ENCODE assay signal across 9 mouse cellular contexts in the genomic region with DNA sequence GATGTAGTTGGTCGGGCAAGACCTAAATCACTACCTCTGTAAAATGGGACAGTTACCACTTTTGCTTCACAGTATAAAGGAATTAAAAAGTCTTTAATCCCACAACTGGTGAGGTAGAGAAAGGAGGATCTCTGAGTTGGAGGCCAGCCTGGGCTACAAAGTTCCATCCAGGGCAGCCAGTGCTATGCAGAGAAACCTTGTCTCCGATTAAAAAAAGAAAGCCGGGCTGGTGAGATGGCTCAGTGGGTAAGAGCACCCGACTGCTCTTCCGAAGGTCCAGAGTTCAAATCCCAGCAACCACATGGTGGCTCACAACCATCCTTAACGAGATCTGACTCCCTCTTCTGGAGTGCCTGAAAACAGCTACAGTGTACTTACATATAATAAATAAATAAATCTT. TPM values are rescaled to one million over a fixed set of nuclear protein-coding genes. Genes with fewer than 3 reads are reported as not detected.
DNase-seq lines count a peak whose midpoint lies in the region; ATAC-seq and TF ChIP-seq lines count a peak whose summit lies in the region.
"Not testable (repeated sequence)": the region's sequence is repeated elsewhere in the genome, so short reads cannot be mapped to it uniquely, and the experiment has no call there.
"Had no signal": no experiment of that assay in that cellular context is flagged by ENCODE, and none has a peak within 500 bp of the region (broad histone marks: within the 10 kb centered on the region; RNA-seq: fewer than 3 reads in every experiment).

No protein-coding gene starts in this region.

- not testable (repeated sequence) for ATAC-seq in heart, embryonic 11.5 days (replicated peaks; ENCODE audit: insufficient number of reproducible peaks, low FRiP score, low TSS enrichment); hindbrain, embryonic 15.5 days (ENCODE audit: low FRiP score, low read depth); liver, embryonic 14.5 days (ENCODE audit: insufficient read depth); midbrain, embryonic 12.5 days (ENCODE audit: low FRiP score, low read depth)

- not testable (repeated sequence) for H3K4me1 ChIP-seq in bone marrow, adult 2 months (ENCODE audit: control insufficient read depth, insufficient read depth, low read length); heart, embryonic 11.5 days (ENCODE audit: control insufficient read depth, insufficient read depth, low read length); midbrain, embryonic 12.5 days
- peaks cover 33% of the 10 kb centered on the region for H3K4me1 ChIP-seq in erythroblast, embryonic 14.5 days (ENCODE audit: control insufficient read depth)
- peaks cover 11% of the 10 kb centered on the region for H3K4me1 ChIP-seq in hindbrain, embryonic 15.5 days (replicated peaks)
- H3K4me1 ChIP-seq in liver, embryonic 14.5 days (replicated peaks; ENCODE audit: control insufficient read depth in 2 of 2, insufficient read depth in 2 of 2, low read length in 1 of 2): peaks cover 3 to 15% of the 10 kb centered on the region in 2 experiments; a peak in 3 of 4 replicates
- peaks cover 10% of the 10 kb centered on the region for H3K4me1 ChIP-seq in olfactory bulb, adult 2 months (ENCODE audit: control insufficient read depth, insufficient read depth, low read length)

- H3K36me3 ChIP-seq in erythroblast, embryonic 14.5 days (ENCODE audit: control insufficient read depth); heart, embryonic 11.5 days (ENCODE audit: control insufficient read depth, insufficient read depth, low read length); hindbrain, embryonic 15.5 days; liver, embryonic 14.5 days (replicated peaks; ENCODE audit: control insufficient read depth, insufficient read depth, low read depth); midbrain, embryonic 12.5 days: not testable (repeated sequence)

- not testable (repeated sequence) for TF ChIP-seq CTCF in bone marrow, adult 2 months (IDR thresholded peaks at IDR 0.05; ENCODE audit: control insufficient read depth, insufficient read depth, low read length); liver, embryonic 14.5 days (IDR thresholded peaks at IDR 0.05; ENCODE audit: low read depth); olfactory bulb, adult 2 months (IDR thresholded peaks at IDR 0.05; ENCODE audit: insufficient read depth, low read depth, low read length)
- 0 out of 2 replicates have a peak, but pooled peaks have one; percentile 3 for TF ChIP-seq CTCF in layer of hippocampus, adult 2 months (conservative IDR thresholded peaks at IDR 0.05)

- not testable (repeated sequence) for TF ChIP-seq EP300 in liver, embryonic 14.5 days (IDR thresholded peaks at IDR 0.05; ENCODE audit: low read depth)

- H3K9ac ChIP-seq in heart, embryonic 11.5 days (ENCODE audit: low read depth, low read length): peak overlapping the region; percentile 73
- H3K9ac ChIP-seq in hindbrain, embryonic 15.5 days: peak overlapping the region; percentile 52
- H3K9ac ChIP-seq in liver, embryonic 14.5 days (replicated peaks): peak overlapping the region; percentile 65; the same call in 1 of the 2 replicates
- H3K9ac ChIP-seq in midbrain, embryonic 12.5 days (replicated peaks): peak overlapping the region; percentile 58; the same call in 1 of the 2 replicates

- H3K27me3 ChIP-seq in erythroblast, embryonic 14.5 days (ENCODE audit: control insufficient read depth); heart, embryonic 11.5 days (ENCODE audit: control insufficient read depth, insufficient read depth, low read length); hindbrain, embryonic 15.5 days; liver, embryonic 14.5 days (ENCODE audit: control insufficient read depth, insufficient read depth, low read length); midbrain, embryonic 12.5 days: not testable (repeated sequence)

- TF ChIP-seq POLR2A in bone marrow, adult 2 months (IDR thresholded peaks at IDR 0.05; ENCODE audit: borderline replicate concordance, control insufficient read depth, low read depth, low read length); olfactory bulb, adult 2 months (IDR thresholded peaks at IDR 0.05; ENCODE audit: insufficient read depth, low read depth, low read length): not testable (repeated sequence)

- peak overlapping the region; percentile 11 for H3K4me3 ChIP-seq in bone marrow, adult 2 months (replicated peaks; ENCODE audit: control insufficient read depth, low read depth, low read length)
- H3K4me3 ChIP-seq in erythroblast, embryonic 14.5 days (replicated peaks): peak overlapping the region; percentile 68
- peak overlapping the region; percentile 53 for H3K4me3 ChIP-seq in heart, embryonic 11.5 days (ENCODE audit: low read depth, low read length)
- peak overlapping the region; percentile 47 for H3K4me3 ChIP-seq in hindbrain, embryonic 15.5 days
- H3K4me3 ChIP-seq in layer of hippocampus, adult 2 months: peak overlapping the region; percentile 61
- H3K4me3 ChIP-seq in liver, embryonic 14.5 days (ENCODE audit: insufficient read depth in 1 of 2, low read depth in 2 of 2, low read length in 2 of 2): peak overlapping the region; percentile 55 to 64; a peak in 2 of 4 replicates
- H3K4me3 ChIP-seq in midbrain, embryonic 12.5 days: peak overlapping the region; percentile 45
- peak overlapping the region; percentile 46; the same call in 1 of the 2 replicates for H3K4me3 ChIP-seq in olfactory bulb, adult 2 months (ENCODE audit: insufficient read depth, low read depth, low read length)

- peak overlapping the region; percentile 76 for H3K4me2 ChIP-seq in heart, embryonic 11.5 days
- peak overlapping the region; percentile 77 for H3K4me2 ChIP-seq in hindbrain, embryonic 15.5 days
- H3K4me2 ChIP-seq in liver, embryonic 14.5 days (ENCODE audit: low read depth): peak overlapping the region; percentile 78
- H3K4me2 ChIP-seq in midbrain, embryonic 12.5 days (replicated peaks): peak overlapping the region; percentile 61

- whole genome bisulfite sequencing in bone marrow, adult 2 months: 55% methylated on average over 6 of the region's 6 CpGs
- WGBS in heart, embryonic 11.5 days (ENCODE audit: insufficient replicate concordance): 35% methylated on average over 6 of the region's 6 CpGs
- WGBS in hindbrain, embryonic 15.5 days: 51% methylated on average over 6 of the region's 6 CpGs
- 38% methylated on average over 6 of the region's 6 CpGs for WGBS in liver, embryonic 14.5 days (ENCODE audit: insufficient replicate concordance)
- 44% methylated on average over 6 of the region's 6 CpGs for WGBS in midbrain, embryonic 12.5 days
- WGBS in olfactory bulb, adult 2 months: 49% methylated on average over 6 of the region's 6 CpGs

- H3K9me3 ChIP-seq in erythroblast, embryonic 14.5 days (ENCODE audit: control insufficient read depth, low read length); heart, embryonic 11.5 days (replicated peaks; ENCODE audit: control insufficient read depth, low read length); hindbrain, embryonic 15.5 days; liver, embryonic 14.5 days (ENCODE audit: control insufficient read depth, low read length); midbrain, embryonic 12.5 days: not testable (repeated sequence)

- not testable (repeated sequence) for H3K27ac ChIP-seq in bone marrow, adult 2 months (ENCODE audit: control insufficient read depth, insufficient read depth, low read depth, low read length, poor library complexity); heart, embryonic 11.5 days (ENCODE audit: low read depth, low read length); hindbrain, embryonic 15.5 days (replicated peaks); layer of hippocampus, adult 2 months; liver, embryonic 14.5 days; midbrain, embryonic 12.5 days (replicated peaks); olfactory bulb, adult 2 months (ENCODE audit: insufficient read depth, low read depth, low read length)

- not testable (repeated sequence) for DNase-seq in layer of hippocampus, adult 2 months (ENCODE audit: low spot score in 2 of 2); liver, embryonic 14.5 days (ENCODE audit: low read depth in 3 of 3, low spot score in 3 of 3)

RNA-seq across cellular contexts. Expression of gene Rab42, which starts 0.3 kb away (rescaled TPM):
- not detected in 2 replicates for polyA plus RNA-seq in bone marrow, adult 2 months (2011; ENCODE audit: insufficient read depth, insufficient read length, low replicate concordance, missing spikeins)
- 0.05 TPM in 1 of 2 replicates, not detected in the other for polyA plus RNA-seq in erythroblast, embryonic 14.5 days (2012)
- polyA plus RNA-seq in heart, embryonic 11.5 days (2014; fragmentation: Nextera tagmentation; extraction: Ambion mirVana): 0.57 and 1.8 TPM in 2 replicates
- 3.1 and 3.4 TPM in 2 replicates for polyA plus RNA-seq in hindbrain, embryonic 15.5 days (2015; fragmentation: Nextera tagmentation; extraction: Ambion mirVana)
- total RNA-seq in layer of hippocampus, adult 2 months (2021): 1 to 10 TPM; 1.2 to 2.1 TPM
- 0.33 and 0.47 TPM in 2 replicates for polyA plus RNA-seq in liver, embryonic 14.5 days (2012; rRNA removed)
- 0.25 and 0.27 TPM in 2 replicates for polyA plus RNA-seq in liver, embryonic 14.5 days (2014; fragmentation: Nextera tagmentation; extraction: Ambion mirVana)
- 0.42 and 1.5 TPM in 2 replicates for polyA plus RNA-seq in midbrain, embryonic 12.5 days (2016; fragmentation: Nextera tagmentation; extraction: Ambion mirVana)
- not detected in 2 replicates for polyA plus RNA-seq in olfactory bulb, adult 2 months (2012; ENCODE audit: insufficient read depth, insufficient read length, low replicate concordance, missing spikeins)
- total RNA-seq: gastrocnemius, postnatal 36 days had no signal

RNA-seq across cellular contexts. Expression of gene Trnau1ap, which starts 25.9 kb away (rescaled TPM):
- 32.1 and 40.3 TPM in 2 replicates for polyA plus RNA-seq in bone marrow, adult 2 months (2011; ENCODE audit: insufficient read depth, insufficient read length, low replicate concordance, missing spikeins)
- 1.7 and 2.4 TPM in 2 replicates for polyA plus RNA-seq in erythroblast, embryonic 14.5 days (2012)
- polyA plus RNA-seq in heart, embryonic 11.5 days (2014; fragmentation: Nextera tagmentation; extraction: Ambion mirVana): 72.0 and 81.8 TPM in 2 replicates
- 71.9 and 80.2 TPM in 2 replicates for polyA plus RNA-seq in hindbrain, embryonic 15.5 days (2015; fragmentation: Nextera tagmentation; extraction: Ambion mirVana)
- 10 to 100 TPM; 20.7 to 26.0 TPM for total RNA-seq in layer of hippocampus, adult 2 months (2021)
- 7.0 and 8.8 TPM in 2 replicates for polyA plus RNA-seq in liver, embryonic 14.5 days (2012; rRNA removed)
- polyA plus RNA-seq in liver, embryonic 14.5 days (2014; fragmentation: Nextera tagmentation; extraction: Ambion mirVana): 36.6 and 36.7 TPM in 2 replicates
- 79.2 and 80.6 TPM in 2 replicates for polyA plus RNA-seq in midbrain, embryonic 12.5 days (2016; fragmentation: Nextera tagmentation; extraction: Ambion mirVana)
- polyA plus RNA-seq in olfactory bulb, adult 2 months (2012; ENCODE audit: insufficient read depth, insufficient read length, low replicate concordance, missing spikeins): not detected in 2 replicates

RNA-seq across cellular contexts. Expression of gene Taf12, which starts 29.3 kb away (rescaled TPM):
- polyA plus RNA-seq in bone marrow, adult 2 months (2011; ENCODE audit: insufficient read depth, insufficient read length, low replicate concordance, missing spikeins): 17.0 and 20.5 TPM in 2 replicates
- polyA plus RNA-seq in erythroblast, embryonic 14.5 days (2012): 4.6 and 6.2 TPM in 2 replicates
- polyA plus RNA-seq in heart, embryonic 11.5 days (2014; fragmentation: Nextera tagmentation; extraction: Ambion mirVana): 35.7 and 37.3 TPM in 2 replicates
- 41.8 and 42.3 TPM in 2 replicates for polyA plus RNA-seq in hindbrain, embryonic 15.5 days (2015; fragmentation: Nextera tagmentation; extraction: Ambion mirVana)
- total RNA-seq in layer of hippocampus, adult 2 months (2021): 10 to 100 TPM; 24.6 to 26.2 TPM
- 10.4 and 24.5 TPM in 2 replicates for polyA plus RNA-seq in liver, embryonic 14.5 days (2012; rRNA removed)
- polyA plus RNA-seq in liver, embryonic 14.5 days (2014; fragmentation: Nextera tagmentation; extraction: Ambion mirVana): 48.7 and 49.5 TPM in 2 replicates
- 58.3 and 63.8 TPM in 2 replicates for polyA plus RNA-seq in midbrain, embryonic 12.5 days (2016; fragmentation: Nextera tagmentation; extraction: Ambion mirVana)
- not detected in 2 replicates for polyA plus RNA-seq in olfactory bulb, adult 2 months (2012; ENCODE audit: insufficient read depth, insufficient read length, low replicate concordance, missing spikeins)

RNA-seq across cellular contexts. Expression of gene Gmeb1, which starts 42.1 kb away (rescaled TPM):
- polyA plus RNA-seq in bone marrow, adult 2 months (2011; ENCODE audit: insufficient read depth, insufficient read length, low replicate concordance, missing spikeins): 10.9 and 19.6 TPM in 2 replicates
- polyA plus RNA-seq in erythroblast, embryonic 14.5 days (2012): 1.8 and 2.8 TPM in 2 replicates
- polyA plus RNA-seq in heart, embryonic 11.5 days (2014; fragmentation: Nextera tagmentation; extraction: Ambion mirVana): 28.1 and 28.3 TPM in 2 replicates
- polyA plus RNA-seq in hindbrain, embryonic 15.5 days (2015; fragmentation: Nextera tagmentation; extraction: Ambion mirVana): 38.8 and 44.0 TPM in 2 replicates
- total RNA-seq in layer of hippocampus, adult 2 months (2021): 10 to 100 TPM; 25.2 to 28.3 TPM
- 6.3 and 8.1 TPM in 2 replicates for polyA plus RNA-seq in liver, embryonic 14.5 days (2012; rRNA removed)
- polyA plus RNA-seq in liver, embryonic 14.5 days (2014; fragmentation: Nextera tagmentation; extraction: Ambion mirVana): 9.9 and 12.2 TPM in 2 replicates
- polyA plus RNA-seq in midbrain, embryonic 12.5 days (2016; fragmentation: Nextera tagmentation; extraction: Ambion mirVana): 44.8 and 46.4 TPM in 2 replicates
- not detected in 2 replicates for polyA plus RNA-seq in olfactory bulb, adult 2 months (2012; ENCODE audit: insufficient read depth, insufficient read length, low replicate concordance, missing spikeins)

RNA-seq across cellular contexts. Expression of gene Rcc1, which starts 49.9 kb away (rescaled TPM):
- 48.8 and 58.7 TPM in 2 replicates for polyA plus RNA-seq in bone marrow, adult 2 months (2011; ENCODE audit: insufficient read depth, insufficient read length, low replicate concordance, missing spikeins)
- polyA plus RNA-seq in erythroblast, embryonic 14.5 days (2012): 4.3 and 4.4 TPM in 2 replicates
- 28.1 and 28.2 TPM in 2 replicates for polyA plus RNA-seq in heart, embryonic 11.5 days (2014; fragmentation: Nextera tagmentation; extraction: Ambion mirVana)
- polyA plus RNA-seq in hindbrain, embryonic 15.5 days (2015; fragmentation: Nextera tagmentation; extraction: Ambion mirVana): 35.4 and 40.3 TPM in 2 replicates
- total RNA-seq in layer of hippocampus, adult 2 months (2021): 10 to 100 TPM; 12.8 to 13.6 TPM
- 21.5 and 22.2 TPM in 2 replicates for polyA plus RNA-seq in liver, embryonic 14.5 days (2012; rRNA removed)
- 27.2 and 32.0 TPM in 2 replicates for polyA plus RNA-seq in liver, embryonic 14.5 days (2014; fragmentation: Nextera tagmentation; extraction: Ambion mirVana)
- 90.2 and 92.9 TPM in 2 replicates for polyA plus RNA-seq in midbrain, embryonic 12.5 days (2016; fragmentation: Nextera tagmentation; extraction: Ambion mirVana)
- polyA plus RNA-seq in olfactory bulb, adult 2 months (2012; ENCODE audit: insufficient read depth, insufficient read length, low replicate concordance, missing spikeins): not detected in 2 replicates

Comparison
In these comparisons a context has a peak if more than half of its experiments do, and no peak if none do; other contexts are left out.
1. H3K4me3 ChIP-seq: peak in every context shown above with its lines; median percentile 68 in erythroblast, embryonic 14.5 days; 61 in layer of hippocampus, adult 2 months; 60 in liver, embryonic 14.5 days; 53 in heart, embryonic 11.5 days; 47 in hindbrain, embryonic 15.5 days; 46 in olfactory bulb, adult 2 months; 45 in midbrain, embryonic 12.5 days; 11 in bone marrow, adult 2 months.